Mouse (Mus musculus) forebrain, embryonic 10.5 days (tissue): ENCODE measurements around the gene Gpr65. TPM values are rescaled to one million over a fixed set of nuclear protein-coding genes. Genes with fewer than 3 reads are reported as not detected.
"Not testable (repeated sequence)": the region's sequence is repeated elsewhere in the genome, so short reads cannot be mapped to it uniquely, and the experiment has no call there.

Source experiments
- DNase-seq: peaks from one replicate; pipeline ENCODE4 v3.0.0-alpha.2; 2017; ENCODE audit warnings: low spot score; ENCODE audit errors: extremely low spot score
- H3K27ac ChIP-seq: fragments of 300-500 bp; sonication (generic); 2 replicates; pipeline ENCODE4 v1.5.1; 2016; ENCODE audit warnings: mild to moderate bottlenecking
- H3K27me3 ChIP-seq: fragments of 300-500 bp; sonication (generic); 2 replicates; pipeline ENCODE4 v1.6.1; 2016; ENCODE audit warnings: mild to moderate bottlenecking; ENCODE audit not compliant: poor library complexity, severe bottlenecking
- H3K36me3 ChIP-seq: fragments of 300-500 bp; sonication (generic); replicated peaks from 2 replicates; pipeline ENCODE4 v1.6.1; 2016; ENCODE audit warnings: mild to moderate bottlenecking, moderate library complexity
- H3K4me1 ChIP-seq: fragments of 300-500 bp; sonication (generic); 2 replicates; pipeline ENCODE4 v1.6.1; 2016
- H3K4me3 ChIP-seq: fragments of 300-500 bp; sonication (generic); 2 replicates; pipeline ENCODE4 v1.5.1; 2016; ENCODE audit warnings: mild to moderate bottlenecking, moderate library complexity
- H3K9me3 ChIP-seq: fragments of 300-500 bp; sonication (generic); 2 replicates; pipeline ENCODE4 v1.6.1; 2016; ENCODE audit warnings: mild to moderate bottlenecking, moderate library complexity
- WGBS: fragments of 180-500 bp; shearing (Covaris S2); methylation state at CpG from one replicate; pipeline ENCODE4 v1.1.7; 2016; 5-methylcytosine and 5-hydroxymethylcytosine counted together
- polyA plus RNA-seq: library from polyadenylated mRNA; unstranded; fragments of >200 nt; fragmentation: Nextera tagmentation; extraction: Ambion mirVana; gene quantifications from 2 replicates; pipeline ENCODE4 v1.2.1, GENCODE M21; 2016

The Gpr65 gene
- polyA plus RNA-seq, 1 experiment from 2014 or later: 0.26 TPM

DNA sequence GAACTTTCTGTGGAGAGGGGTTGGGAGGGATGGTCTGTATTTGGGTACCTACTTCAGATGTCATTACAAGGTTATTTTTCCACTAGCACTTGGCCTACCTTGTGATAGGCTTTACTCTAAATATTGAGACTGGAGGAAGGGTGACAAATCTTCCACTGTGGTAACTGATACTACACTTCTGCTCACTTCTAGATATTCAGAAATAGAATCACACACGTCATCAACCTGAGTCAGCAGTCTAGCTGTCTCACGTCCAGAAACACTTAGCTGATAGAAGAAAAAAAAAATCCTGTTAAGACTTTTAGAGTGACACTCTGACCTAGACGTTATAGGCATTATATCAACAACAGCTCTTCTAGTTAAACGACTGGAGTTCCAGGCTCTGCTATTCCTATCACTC lies 23.8 kb downstream of the Gpr65 start:
- no peaks in the 10 kb centered on the region for H3K4me1 ChIP-seq
- no peaks in the 10 kb centered on the region for H3K9me3 ChIP-seq
- no peak for DNase-seq
- H3K36me3 ChIP-seq: no peaks in the 10 kb centered on the region
- no peak overlapping the region for H3K4me3 ChIP-seq
- H3K27ac ChIP-seq: no peak overlapping the region
- 87% methylated on average over 4 of the region's 4 CpGs for WGBS
- no peaks in the 10 kb centered on the region for H3K27me3 ChIP-seq

DNA sequence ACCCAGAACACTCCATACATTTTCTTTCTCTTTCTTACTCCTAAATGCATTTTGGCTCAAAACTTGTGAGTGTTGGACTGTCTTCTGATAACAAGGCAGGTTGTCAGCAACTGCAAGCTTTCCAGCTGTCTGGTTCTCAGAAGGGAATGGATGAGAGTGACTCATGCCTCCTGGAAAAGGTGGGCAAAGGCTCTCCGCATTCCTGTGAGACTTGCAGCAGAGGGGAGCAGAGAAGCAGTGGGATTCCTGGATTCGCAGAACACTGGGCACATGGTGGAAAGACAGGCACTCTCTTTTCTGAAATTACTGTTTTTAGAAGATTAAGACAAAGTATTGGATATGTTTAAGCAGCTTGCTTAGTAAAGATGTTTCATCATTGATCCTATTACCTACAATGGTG lies 25.8 kb downstream of the Gpr65 start:
- Histone ChIP-seq H3K27ac (no peak overlapping the region), H3K36me3 (no peaks in the 10 kb centered on the region), H3K4me1 (no peaks in the 10 kb centered on the region), H3K9me3 (no peaks in the 10 kb centered on the region), H3K4me3 (no peak overlapping the region), H3K27me3 (no peaks in the 10 kb centered on the region)
- DNase-seq: no peak
- WGBS: 93% methylated on average over 2 of the region's 2 CpGs

DNA sequence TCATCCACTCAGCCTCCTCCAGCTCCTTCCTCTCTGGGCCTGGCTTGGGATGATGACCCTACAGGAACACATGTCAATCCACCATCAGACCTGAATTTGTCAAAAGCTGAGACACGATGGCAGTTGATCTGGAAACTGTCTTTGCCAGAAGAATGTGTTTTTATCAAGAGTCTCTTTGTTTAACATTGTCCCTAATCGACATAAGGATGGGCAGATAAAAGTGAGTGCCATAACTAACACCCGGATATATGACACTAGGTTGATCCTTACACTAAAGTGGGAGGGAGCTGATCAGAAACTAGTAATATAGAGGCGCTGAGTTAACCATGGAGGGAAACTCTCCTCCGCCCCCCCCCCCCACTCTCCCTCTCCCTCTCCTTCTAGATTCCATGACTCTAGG lies 33.5 kb downstream of the Gpr65 start:
- no peaks in the 10 kb centered on the region for H3K9me3 ChIP-seq
- WGBS: 92% methylated on average over 5 of the region's 5 CpGs
- no peak overlapping the region for H3K27ac ChIP-seq
- no peak for DNase-seq
- no peak overlapping the region for H3K4me3 ChIP-seq
- no peaks in the 10 kb centered on the region for H3K27me3 ChIP-seq
- H3K36me3 ChIP-seq: no peaks in the 10 kb centered on the region
- H3K4me1 ChIP-seq: peaks cover 6% of the 10 kb centered on the region

DNA sequence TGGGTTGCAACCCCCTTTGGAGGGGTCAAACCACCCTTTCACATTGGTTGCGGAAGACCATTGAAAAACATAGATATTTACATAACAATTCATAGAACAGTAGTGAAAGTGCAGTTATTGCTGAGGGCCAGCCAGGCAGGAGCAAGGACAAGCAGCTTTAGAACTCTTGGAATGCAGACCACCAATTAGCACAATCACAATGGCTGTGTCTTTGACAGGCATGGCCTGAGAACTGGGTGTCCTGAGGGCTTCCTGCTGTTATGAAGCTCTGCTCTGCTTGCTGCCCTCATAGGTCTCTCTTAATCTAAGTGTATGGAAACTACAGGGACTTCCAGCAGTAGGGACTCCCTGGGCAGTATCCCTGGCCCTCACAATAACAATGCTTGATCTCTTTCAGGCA lies 34.6 kb downstream of the Gpr65 start:
- Histone ChIP-seq H3K27ac (no peak overlapping the region), H3K36me3 (no peaks in the 10 kb centered on the region), H3K27me3 (no peaks in the 10 kb centered on the region), H3K9me3 (no peaks in the 10 kb centered on the region), H3K4me3 (no peak overlapping the region), H3K4me1 (peaks cover 6% of the 10 kb centered on the region)
- DNase-seq: no peak
- WGBS: 80% methylated on average over 1 of the region's 1 CpGs

DNA sequence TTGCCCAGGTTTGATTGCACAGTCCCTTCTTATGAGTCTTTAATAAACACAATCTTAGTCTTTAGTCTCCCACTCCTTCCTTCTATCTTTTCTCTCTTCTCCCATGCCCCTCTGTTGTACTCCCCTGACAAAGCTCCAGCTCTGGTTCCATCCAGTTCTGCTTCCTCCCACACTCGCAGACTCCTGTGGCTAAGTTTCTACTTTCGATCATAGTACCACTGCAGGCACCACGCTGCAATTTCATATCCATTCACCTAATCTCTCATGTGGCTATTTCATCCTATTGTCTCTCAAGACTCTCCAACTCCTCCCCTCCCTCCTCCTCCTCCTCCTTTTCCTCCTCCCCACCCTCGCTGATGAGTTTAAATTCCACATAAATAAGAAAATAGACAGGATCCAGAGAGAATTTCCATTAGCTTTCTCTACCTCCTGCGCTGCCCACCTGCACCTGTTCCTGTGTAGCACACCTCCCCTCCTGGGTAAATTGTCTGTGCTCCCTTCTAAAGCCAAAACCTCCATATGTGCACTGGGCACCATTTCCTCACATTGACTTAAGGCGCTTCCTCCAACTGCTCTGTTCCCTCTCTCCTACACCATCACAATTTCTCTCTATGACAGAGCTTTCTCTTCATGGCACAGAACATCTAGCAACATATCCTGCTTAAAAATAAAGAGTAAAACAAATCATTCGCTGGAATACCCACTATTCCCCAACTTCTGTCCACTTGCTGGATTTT lies 38.9 kb downstream of the Gpr65 start:
- Histone ChIP-seq H3K9me3 (no peaks in the 10 kb centered on the region), H3K4me1 (peaks cover 6% of the 10 kb centered on the region), H3K27ac (no peak overlapping the region), H3K36me3 (no peaks in the 10 kb centered on the region), H3K4me3 (no peak overlapping the region), H3K27me3 (no peaks in the 10 kb centered on the region)
- 86% methylated on average over 7 of the region's 7 CpGs for WGBS
- DNase-seq: no peak

DNA sequence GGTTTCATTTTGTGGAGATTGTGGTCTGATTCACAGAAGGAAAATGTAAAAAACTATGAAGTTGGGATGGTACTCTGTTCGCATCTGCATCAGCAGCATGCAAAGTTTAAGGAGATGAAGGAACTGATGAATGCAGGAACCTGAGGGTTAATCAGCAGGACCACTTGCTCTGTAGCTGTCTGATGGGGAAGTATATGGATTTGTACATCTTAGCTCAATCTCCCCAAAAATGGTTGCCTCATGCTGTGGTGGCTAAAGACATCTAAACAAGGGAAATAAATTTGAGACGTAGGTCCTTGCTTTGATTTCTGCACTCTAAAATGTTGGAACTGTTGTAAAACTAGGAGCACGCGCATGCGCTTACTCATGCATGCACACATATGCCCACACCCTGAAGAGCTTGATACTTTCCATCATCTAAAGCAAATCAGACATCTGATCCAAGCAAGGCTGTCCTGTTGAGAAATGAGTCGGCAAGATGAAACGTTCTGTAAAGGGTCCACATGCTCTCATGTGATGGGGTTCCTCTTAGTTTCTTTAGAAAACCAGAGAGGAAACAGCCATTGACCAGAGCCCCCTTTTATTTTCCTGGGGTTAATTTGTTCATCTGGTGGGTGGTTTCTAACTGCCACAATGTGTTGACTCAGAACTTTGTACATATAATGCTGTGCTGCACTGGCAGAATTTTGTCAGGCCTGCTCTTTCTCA lies 43.1 kb downstream of the Gpr65 start:
- 95% methylated on average over 7 of the region's 7 CpGs for WGBS
- no peak for DNase-seq
- H3K27ac ChIP-seq: no peak overlapping the region

DNA sequence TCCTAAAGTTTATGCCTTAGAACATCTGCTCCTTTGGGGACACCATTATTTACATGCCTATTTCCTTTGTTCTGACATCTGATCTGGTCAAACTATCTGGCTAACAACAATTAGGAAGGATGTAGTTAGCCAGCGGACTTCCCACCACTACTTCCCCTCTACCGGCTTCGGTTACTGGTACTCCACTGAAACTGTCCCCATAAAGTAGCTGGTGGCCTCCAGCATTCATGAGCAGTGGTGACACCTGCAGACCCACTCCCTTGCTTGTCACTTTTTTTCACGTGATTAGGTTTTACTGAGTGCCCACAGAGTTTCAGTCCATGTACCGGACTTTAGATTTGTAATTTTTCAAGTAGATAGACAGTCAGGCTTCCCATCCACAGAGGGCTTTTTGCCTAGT lies 47.5 kb downstream of the Gpr65 start:
- H3K4me3 ChIP-seq: no peak overlapping the region
- H3K36me3 ChIP-seq: no peaks in the 10 kb centered on the region
- H3K27ac ChIP-seq: no peak overlapping the region
- no peaks in the 10 kb centered on the region for H3K4me1 ChIP-seq
- H3K9me3 ChIP-seq: no peaks in the 10 kb centered on the region
- 86% methylated on average over 5 of the region's 5 CpGs for WGBS
- no peaks in the 10 kb centered on the region for H3K27me3 ChIP-seq
- no peak for DNase-seq

More for the DNA sequence above, 43.1 kb downstream of the Gpr65 start:
- no peak overlapping the region for H3K4me3 ChIP-seq
- no peaks in the 10 kb centered on the region for H3K9me3 ChIP-seq
- no peaks in the 10 kb centered on the region for H3K36me3 ChIP-seq
- H3K4me1 ChIP-seq: no peaks in the 10 kb centered on the region
- no peaks in the 10 kb centered on the region for H3K27me3 ChIP-seq

DNA sequence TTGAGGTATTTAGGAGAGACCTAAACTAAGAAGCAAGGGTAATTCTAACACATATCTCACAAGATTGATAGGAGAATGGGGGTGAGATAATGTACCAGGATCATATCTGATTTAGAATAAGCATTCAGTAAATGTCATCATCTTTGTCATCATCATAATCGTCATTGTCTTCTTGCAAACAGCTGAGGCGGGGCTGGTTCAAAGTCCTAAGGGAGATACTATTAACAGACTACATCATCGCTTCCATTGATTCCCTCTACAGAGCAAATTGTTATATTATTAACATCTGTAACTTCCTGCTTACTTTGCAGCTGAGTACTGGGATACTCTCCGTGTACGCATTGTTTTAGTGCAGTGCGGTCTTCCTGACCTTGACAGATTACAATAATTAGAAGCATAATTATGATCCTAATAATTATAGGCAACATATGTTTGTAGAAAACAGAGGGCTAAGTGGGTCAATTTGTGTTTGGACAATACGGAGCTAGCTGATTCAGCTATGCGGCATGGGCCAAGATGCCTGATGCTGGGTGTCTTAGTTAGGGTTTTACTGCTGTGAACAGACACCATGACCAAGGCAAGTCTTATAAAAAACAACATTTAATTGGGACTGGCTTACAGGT lies 49.4 kb downstream of the Gpr65 start:
- Histone ChIP-seq H3K27me3 (no peaks in the 10 kb centered on the region), H3K4me1 (no peaks in the 10 kb centered on the region), H3K27ac (no peak overlapping the region), H3K9me3 (no peaks in the 10 kb centered on the region), H3K4me3 (no peak overlapping the region), H3K36me3 (no peaks in the 10 kb centered on the region)
- 92% methylated on average over 8 of the region's 8 CpGs for WGBS
- DNase-seq: no peak

DNA sequence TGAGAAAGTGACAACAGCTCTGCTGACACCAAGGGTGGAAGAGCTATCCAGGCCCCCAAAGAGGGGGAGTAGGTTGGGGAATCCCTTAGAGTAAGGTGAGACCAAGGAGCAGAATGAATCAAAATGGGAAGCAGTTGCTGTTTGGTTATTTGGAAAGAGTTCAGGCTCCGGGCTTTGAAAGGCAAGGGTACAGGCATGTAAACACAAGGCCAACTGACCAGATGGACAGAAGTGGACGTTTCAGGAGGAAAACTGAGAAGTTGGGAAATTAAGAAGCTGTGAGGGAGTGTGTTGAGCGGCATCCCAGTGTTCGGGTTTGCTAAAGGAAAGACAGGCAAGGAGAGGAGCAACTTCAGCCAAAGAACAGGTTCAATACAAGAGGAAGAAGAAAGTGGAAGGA lies 54.0 kb downstream of the Gpr65 start:
- 85% methylated on average over 4 of the region's 4 CpGs for WGBS
- Histone ChIP-seq H3K9me3 (no peaks in the 10 kb centered on the region), H3K4me1 (no peaks in the 10 kb centered on the region), H3K4me3 (no peak overlapping the region), H3K27me3 (no peaks in the 10 kb centered on the region), H3K27ac (no peak overlapping the region), H3K36me3 (no peaks in the 10 kb centered on the region)
- no peak for DNase-seq

DNA sequence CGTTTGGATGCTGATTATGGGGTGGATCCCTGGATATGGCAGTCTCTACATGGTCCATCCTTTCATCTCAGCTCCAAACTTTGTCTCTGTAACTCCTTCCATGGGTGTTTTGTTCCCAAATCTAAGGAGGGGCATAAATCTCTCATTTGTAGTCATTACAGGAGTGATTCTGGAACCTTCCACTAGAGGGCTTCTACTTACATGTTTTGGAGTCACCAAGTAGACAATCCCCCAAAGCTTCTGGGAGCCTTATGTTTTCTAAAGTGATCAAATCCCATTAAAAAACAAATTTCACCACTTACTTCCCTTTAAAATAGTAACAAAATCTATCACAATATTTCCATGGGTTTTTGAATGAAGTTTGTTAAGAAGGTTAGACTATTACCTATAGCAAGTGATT lies 55.7 kb downstream of the Gpr65 start:
- not testable (repeated sequence) for H3K9me3 ChIP-seq, H3K27ac ChIP-seq, H3K4me3 ChIP-seq, H3K36me3 ChIP-seq, H3K27me3 ChIP-seq, H3K4me1 ChIP-seq, DNase-seq
- WGBS: no CpG with 5 or more reads among the region's 1 CpGs

Other genes starting within 250 kb of the Gpr65 start
- 14.0 and 14.9 TPM in 2 replicates for gene Galc, start 9.2 kb upstream of the Gpr65 start, polyA plus RNA-seq